Mouse (Mus musculus) adrenal gland, postnatal 25 days (tissue): ENCODE measurements at regions not wholly inside any gene's neighbourhood (a gene's known extent, or its start where the extent isn't known, plus 50 kb on each side); places are given as distances from the start of the nearest gene placed in this dataset.

ENCODE experiments used
- DNase-seq: peaks from one replicate; pipeline ENCODE4 v3.0.0; 2021; ENCODE audit warnings: mixed read lengths

- no peak for DNase-seq
Measured at GRCm38 (mm10) chr9:101551256-101551655, 299.7 kb upstream of the Ppp2r3a start.

GRCm38 (mm10) chr9:101546213-101546832 is 294.7 kb upstream of the Ppp2r3a start:
- DNase-seq, result no peak

GRCm38 (mm10) chr9:101518137-101518536 is 266.5 kb upstream of the Ppp2r3a start:
- no peak for DNase-seq

GRCm38 (mm10) chr9:101510807-101511206 is 259.2 kb upstream of the Ppp2r3a start:
- no peak for DNase-seq

DNA sequence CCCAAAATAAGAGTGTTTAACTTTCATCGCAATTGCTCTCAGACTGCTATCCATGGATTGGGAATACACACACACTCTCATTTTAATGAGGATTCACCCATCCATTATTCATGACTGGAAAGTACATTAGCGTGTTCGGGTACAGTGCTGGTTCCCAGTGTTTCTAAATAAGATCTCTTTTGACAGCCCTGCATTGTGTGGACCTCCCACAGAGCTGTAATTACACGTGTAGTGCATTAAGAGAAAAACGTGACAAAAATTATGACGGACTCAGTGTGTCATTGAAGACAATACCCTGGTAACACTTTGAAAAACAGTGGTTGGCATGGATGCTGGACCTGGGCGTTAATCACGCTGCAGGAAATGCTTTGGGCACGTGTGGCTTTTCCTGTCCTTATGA is 257.6 kb upstream of the Ppp2r3a start:
- DNase-seq, result no peak

- no peak for DNase-seq
Measured at GRCm38 (mm10) chr9:101507023-101507690, 255.6 kb upstream of the Ppp2r3a start.

DNA sequence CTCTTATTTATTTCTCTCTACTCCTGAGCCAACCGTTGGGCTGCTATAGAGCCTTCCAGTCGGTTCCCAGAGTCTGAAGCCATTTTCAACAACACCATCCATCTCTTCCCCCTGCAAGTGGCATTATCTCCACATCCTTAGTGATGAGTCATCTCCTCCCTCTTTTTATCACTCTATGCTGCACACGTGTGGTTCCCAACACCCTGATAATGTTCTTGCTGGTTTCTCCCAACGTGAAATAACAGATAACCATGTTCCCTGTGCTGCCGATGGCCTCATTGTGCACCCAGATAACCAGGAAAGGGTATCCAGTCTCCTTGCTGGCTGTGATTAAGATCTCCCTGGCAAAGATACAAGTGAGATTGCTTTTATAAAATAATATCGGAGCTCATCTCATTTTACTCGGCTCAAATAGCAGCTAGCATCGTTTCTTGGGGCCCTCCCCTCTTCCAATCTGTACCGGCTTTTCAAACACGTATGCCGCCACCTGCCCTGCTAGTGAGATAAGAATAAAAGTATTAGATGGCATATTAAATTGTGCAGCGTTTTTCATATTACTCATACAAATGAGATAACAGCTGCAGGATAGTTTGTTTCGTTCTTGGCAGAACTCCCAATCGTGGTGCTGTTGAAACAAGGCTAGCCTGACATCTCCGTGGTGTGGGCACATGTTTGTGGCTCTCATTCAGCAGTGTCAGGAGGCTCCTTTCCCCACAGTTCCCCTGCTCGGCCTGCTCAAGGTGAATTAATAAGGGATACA is 250.3 kb upstream of the Ppp2r3a start:
- peak; percentile 4 for DNase-seq

GRCm38 (mm10) chr9:101501036-101501435 is 249.4 kb upstream of the Ppp2r3a start:
- DNase-seq, result no peak

GRCm38 (mm10) chr9:101498721-101499120 is 247.1 kb upstream of the Ppp2r3a start:
- DNase-seq, result no peak

DNA sequence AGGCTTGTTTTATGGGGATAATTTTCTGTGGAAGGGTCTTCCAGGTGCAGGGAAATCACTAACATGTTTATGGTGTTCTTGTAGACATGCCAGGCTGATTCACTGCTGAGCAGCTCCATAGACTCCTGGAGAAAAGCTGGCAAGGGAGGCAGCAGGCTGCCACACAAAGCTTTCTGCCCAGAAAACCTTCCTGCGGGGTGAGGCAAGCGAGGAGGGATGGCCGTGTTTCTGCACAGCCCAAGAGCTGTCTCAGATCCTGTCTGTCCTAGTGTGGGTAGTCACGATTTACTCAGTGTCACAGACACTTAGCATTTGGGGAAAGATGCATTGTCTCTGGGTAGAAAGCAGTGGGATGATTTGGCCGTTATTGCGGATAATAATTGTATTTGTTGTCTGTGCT is 244.2 kb upstream of the Ppp2r3a start:
- DNase-seq, result no peak

- DNase-seq, result no peak
Measured at GRCm38 (mm10) chr9:101489013-101489412, 237.4 kb upstream of the Ppp2r3a start.

- no peak for DNase-seq
Measured at GRCm38 (mm10) chr9:101476223-101476622, 224.6 kb upstream of the Ppp2r3a start.

GRCm38 (mm10) chr9:101473074-101473461 is 221.5 kb upstream of the Ppp2r3a start:
- no peak for DNase-seq

DNA sequence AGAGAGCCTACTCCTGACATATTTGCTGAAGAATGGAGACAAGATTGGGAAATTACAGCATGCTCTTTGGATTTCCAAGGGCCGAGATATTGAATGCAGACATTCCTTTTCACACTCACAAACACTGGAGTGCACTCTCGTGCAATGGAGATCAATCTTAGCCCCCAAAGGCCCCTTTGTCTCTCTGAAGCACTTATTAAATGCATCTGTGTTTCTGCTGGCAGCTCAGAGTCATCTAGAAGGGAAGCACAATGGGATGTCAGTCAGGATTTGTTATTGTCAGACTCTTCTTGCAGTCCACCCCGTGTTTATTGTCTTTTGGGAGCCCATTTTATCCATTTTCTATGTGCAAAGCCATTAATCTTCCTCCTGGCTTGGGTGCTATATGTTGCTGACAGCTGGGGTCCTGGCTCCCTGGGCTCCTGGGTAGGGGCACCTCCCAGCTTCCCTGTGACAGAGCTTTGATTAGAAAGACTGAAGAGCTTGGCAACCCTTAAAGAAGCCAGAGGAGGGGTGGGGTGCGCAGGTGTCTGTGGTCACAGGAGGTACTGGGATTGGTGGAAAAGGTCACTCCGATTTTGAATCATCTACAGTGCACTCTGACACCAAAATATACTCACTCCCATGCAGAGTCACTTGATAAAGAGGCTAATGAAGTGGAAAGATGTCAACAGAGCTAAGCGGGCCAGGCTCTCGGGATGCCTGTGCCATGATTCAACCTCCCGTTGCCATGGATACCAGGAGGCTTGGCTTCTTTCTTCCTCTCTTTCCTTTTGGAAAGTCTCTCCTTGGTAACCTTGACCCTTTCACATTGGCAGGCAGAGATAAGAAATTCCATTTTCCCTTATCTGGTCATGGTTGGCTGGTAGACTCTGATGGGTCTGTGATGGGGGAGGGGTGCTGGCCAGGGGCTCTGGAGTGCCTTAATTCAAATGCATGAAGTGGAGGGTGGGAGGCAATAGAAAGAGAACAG is 220.8 kb upstream of the Ppp2r3a start:
- DNase-seq, result peak; percentile 61

DNA sequence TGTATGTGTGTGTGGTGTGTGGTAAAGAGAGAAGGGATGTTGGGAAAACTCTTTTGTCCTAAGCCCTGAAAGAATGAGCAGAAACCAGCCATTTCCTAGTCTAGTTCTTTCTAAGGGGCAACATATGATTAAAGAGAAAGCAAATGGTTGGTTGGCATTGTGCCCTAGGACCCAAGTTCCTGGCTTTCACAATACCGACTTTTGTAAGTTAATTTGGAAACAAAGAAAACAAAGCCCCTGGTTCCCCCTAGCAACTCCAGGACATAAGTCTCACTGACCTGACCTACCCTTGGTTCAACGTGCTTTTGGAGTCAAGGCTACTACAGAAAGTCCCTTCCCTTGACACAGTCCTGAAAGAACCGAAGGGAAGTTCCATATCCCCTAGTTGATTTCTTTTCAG is 220.1 kb upstream of the Ppp2r3a start:
- DNase-seq, result no peak

DNA sequence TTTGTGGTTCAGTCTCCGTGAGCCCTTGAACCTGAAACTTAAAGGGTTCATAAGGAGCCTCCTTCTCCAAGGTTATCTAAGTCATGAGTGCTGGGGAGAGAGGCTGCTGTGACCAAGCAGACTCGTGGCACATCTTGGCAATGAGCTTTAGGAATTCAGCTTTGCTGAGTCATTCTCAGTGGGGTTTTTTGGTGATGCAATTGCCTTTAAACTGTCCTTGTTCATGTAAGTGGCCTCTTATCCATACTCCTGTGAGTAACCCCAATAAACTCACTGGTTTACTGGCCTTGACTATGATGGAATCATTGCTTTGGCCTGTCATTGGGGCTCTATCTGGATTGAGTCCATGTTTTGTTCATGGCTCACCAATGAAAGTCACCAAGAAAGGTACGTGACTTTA is 218.2 kb upstream of the Ppp2r3a start:
- DNase-seq, result no peak

- DNase-seq, result no peak
Measured at GRCm38 (mm10) chr9:101464727-101465427, 213.3 kb upstream of the Ppp2r3a start.

GRCm38 (mm10) chr9:101458947-101459627 is 207.5 kb upstream of the Ppp2r3a start:
- DNase-seq, result no peak

DNA sequence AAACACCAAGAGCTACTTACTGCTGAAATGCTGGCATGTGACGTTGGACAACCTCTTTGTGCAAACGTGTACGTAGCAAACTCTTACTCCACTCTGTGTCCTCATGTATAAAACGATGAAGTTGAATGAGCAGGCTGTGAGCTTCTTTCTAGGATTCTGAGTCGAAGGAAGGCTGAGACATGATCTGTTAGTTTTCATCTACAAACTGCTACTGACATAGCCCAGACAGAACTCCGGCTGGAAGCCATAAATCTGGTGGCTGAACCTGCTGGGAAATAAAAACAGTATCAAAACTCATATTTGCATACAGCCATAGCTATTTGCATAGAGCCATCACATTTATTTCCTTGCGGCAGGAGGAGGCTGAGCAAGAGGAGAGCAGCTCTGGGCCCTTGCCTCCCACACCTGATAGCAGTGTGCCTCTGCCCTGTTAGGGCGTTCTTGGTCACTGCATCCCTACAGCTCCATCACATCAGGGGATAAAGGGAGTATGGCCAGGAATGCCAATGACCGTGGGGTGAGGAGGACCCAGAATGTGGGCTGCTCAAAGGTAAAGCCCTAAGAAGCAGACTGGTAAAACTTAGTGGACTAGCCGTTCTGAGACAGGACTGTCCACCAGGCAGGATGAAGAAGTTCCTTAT is 206.8 kb upstream of the Ppp2r3a start:
- DNase-seq, result no peak

DNA sequence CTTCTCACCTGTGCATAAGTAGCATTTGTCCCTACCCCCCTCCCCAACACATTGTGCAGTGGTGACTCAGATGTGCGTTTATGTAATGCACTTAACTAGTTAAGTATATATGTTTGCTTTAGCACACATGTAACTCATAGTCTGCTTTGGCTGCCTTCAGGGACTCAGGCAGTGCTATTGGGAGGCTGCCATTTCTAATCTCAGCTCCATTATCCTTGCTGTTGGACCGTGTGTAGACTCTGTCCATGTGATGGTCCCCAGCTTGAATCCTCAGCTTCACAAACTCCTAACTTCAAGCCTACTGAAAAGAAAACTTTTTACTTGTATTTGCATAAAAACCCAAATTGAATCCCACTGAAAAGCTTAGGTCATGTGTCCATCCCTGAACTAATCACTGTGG is 194.7 kb upstream of the Ppp2r3a start:
- DNase-seq, result no peak

DNA sequence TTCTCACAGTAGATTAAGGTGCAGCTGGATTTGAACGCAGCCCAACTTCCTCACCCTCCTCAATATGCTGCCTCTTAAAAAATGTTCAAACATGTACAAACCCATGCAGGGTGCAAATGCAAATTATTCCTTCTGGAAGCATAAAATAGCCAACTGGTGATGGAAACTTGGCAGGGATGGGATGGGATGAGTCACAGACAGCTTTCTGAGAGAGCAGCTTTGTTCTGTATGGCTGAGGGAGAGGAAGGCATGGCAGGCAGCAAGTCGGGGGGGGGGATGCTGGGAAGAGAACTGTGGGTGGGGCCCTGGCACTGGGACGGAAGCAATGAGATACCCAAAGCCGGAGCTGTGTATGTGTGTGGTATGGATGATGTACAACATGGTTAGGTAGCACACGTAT is 194.2 kb upstream of the Ppp2r3a start:
- DNase-seq, result peak; percentile 25
